Mouse (Mus musculus): ENCODE measurements at regions not wholly inside any gene's neighbourhood (a gene's known extent, or its start where the extent isn't known, plus 50 kb on each side); places are given as distances from the start of the nearest gene placed in this dataset.

DNA sequence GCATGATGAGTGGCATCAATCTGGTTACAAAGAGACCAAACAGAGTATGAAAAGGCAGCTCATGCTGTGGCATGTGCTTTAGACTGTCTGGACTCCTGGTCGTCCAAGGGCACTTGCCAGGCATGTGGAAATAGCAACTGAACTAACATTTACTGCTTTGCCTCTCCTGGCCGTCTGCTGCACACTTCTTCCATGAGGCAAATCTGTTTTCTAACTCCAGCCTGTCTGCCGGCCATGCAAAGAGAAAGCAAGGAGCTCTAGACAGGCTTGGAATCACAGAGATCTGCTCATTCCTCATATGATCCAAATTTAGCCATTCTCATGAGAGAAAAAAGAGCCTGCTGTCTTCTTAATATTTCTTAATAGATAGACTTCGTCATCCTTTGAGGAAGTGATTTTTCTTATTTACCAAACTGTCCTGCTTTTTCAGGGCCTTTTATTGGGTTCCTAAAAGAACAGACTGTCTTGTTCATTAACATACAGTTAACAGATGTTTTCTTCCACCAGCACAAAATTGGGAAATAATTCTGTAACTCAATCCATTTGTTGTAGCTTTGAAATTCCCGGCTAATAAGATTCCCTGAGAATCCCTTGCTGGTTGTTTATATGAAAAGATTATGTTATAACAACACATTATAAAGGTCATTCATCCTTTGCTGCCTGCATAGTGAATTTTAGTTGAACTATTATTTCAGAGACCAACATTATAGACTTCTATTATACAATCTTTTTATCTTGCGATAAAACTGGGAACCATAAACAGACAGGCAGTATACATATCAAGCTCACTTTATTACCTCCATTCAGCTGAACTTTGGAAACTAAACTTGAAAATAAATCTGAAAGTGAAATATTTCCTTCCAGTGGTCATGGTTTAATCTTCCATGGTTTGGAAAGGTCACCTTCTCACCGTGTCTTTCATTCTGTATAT, 389.2 kb upstream of the Sphkap start:
- DNase-seq (ENCODE audit: low spot score) (no peak), ATAC-seq (ENCODE audit: low FRiP score, low TSS enrichment) (no peak)
- Histone ChIP-seq H3K4me2 (replicated peaks; ENCODE audit: low read depth) (no peak overlapping the region), H3K27me3 (ENCODE audit: control insufficient read depth, insufficient read depth, low read length) (no peaks in the 10 kb centered on the region), H3K36me3 (ENCODE audit: control insufficient read depth, insufficient read depth, low read length) (no peaks in the 10 kb centered on the region), H3K9me3 (ENCODE audit: control insufficient read depth, low read length) (no peaks in the 10 kb centered on the region), H3K9ac (ENCODE audit: low read length) (no peak overlapping the region), H3K27ac (replicated peaks) (no peak overlapping the region), H3K4me3 (ENCODE audit: low read depth, low read length) (no peak overlapping the region), H3K4me1 (replicated peaks; ENCODE audit: control insufficient read depth, insufficient read depth) (no peaks in the 10 kb centered on the region)
- no peak for TF ChIP-seq CTCF (IDR thresholded peaks at IDR 0.05; ENCODE audit: low read depth)
- no peak for TF ChIP-seq EP300 (optimal IDR thresholded peaks at IDR 0.05)
- WGBS, result 42% methylated on average over 7 of the region's 7 CpGs

DNA sequence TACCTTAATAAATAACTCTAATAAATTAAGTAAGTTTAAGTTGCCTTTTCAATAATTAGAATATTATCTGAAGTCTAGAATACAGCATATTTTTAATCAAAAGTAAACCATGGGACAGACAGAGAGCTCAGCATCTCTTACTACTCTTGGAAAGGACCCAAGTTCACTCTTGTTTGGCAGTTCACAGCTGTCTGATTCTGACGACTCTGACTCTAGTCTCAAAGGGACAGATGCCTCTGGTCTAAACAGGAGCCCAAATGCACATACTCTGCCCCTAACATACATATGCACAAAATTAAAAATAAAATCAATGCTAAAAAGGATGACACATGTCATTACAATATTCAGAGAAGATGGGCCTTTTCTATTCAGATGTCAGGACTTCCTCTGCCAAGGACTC, 369.2 kb upstream of the Sphkap start:
- DNase-seq (ENCODE audit: low spot score), result no peak
- no peaks in the 10 kb centered on the region for H3K36me3 ChIP-seq (ENCODE audit: control insufficient read depth, insufficient read depth, low read length)
- H3K27ac ChIP-seq (replicated peaks), result no peak overlapping the region
- no peak overlapping the region for H3K9ac ChIP-seq (ENCODE audit: low read length)
- no peak overlapping the region for H3K4me2 ChIP-seq (replicated peaks; ENCODE audit: low read depth)
- no peak overlapping the region for H3K4me3 ChIP-seq (ENCODE audit: low read depth, low read length)
- no peaks in the 10 kb centered on the region for H3K4me1 ChIP-seq (replicated peaks; ENCODE audit: control insufficient read depth, insufficient read depth)
- WGBS, result 24% methylated on average over 1 of the region's 1 CpGs
- no peaks in the 10 kb centered on the region for H3K27me3 ChIP-seq (ENCODE audit: control insufficient read depth, insufficient read depth, low read length)
- H3K9me3 ChIP-seq (ENCODE audit: control insufficient read depth, low read length), result no peaks in the 10 kb centered on the region
- TF ChIP-seq EP300 (optimal IDR thresholded peaks at IDR 0.05) (no peak), CTCF (IDR thresholded peaks at IDR 0.05; ENCODE audit: low read depth) (no peak)
- no peak for ATAC-seq (ENCODE audit: low FRiP score, low TSS enrichment)

DNA sequence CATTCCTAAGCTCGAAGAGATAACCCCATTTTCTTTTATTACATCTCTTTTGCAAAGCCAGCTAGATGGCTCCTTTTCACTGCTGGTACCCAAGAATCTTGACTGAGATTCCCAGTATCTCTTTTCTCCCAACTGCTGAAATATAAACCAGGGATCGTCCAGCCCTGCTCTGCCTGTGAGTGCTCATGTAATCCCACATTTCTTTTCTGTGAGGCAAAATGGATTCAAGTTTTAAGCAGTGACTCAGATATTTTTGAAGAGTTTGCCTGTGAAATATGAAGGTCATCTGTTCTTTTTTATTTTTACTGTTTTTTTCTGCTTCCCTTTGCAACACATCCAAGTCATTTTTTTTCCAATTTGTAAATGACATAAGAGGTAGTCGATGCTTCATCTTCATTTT, 363.2 kb upstream of the Sphkap start:
- H3K4me1 ChIP-seq (replicated peaks; ENCODE audit: control insufficient read depth, insufficient read depth), result no peaks in the 10 kb centered on the region
- ATAC-seq (ENCODE audit: low FRiP score, low TSS enrichment) (no peak), DNase-seq (ENCODE audit: low spot score) (no peak)
- H3K27ac ChIP-seq (replicated peaks), result no peak overlapping the region
- TF ChIP-seq EP300 (optimal IDR thresholded peaks at IDR 0.05), result no peak
- no peak for TF ChIP-seq CTCF (IDR thresholded peaks at IDR 0.05; ENCODE audit: low read depth)
- no peak overlapping the region for H3K9ac ChIP-seq (ENCODE audit: low read length)
- WGBS, result 54% methylated on average over 3 of the region's 3 CpGs
- no peak overlapping the region for H3K4me2 ChIP-seq (replicated peaks; ENCODE audit: low read depth)
- no peaks in the 10 kb centered on the region for H3K9me3 ChIP-seq (ENCODE audit: control insufficient read depth, low read length)
- H3K27me3 ChIP-seq (ENCODE audit: control insufficient read depth, insufficient read depth, low read length), result no peaks in the 10 kb centered on the region
- no peak overlapping the region for H3K4me3 ChIP-seq (ENCODE audit: low read depth, low read length)
- H3K36me3 ChIP-seq (ENCODE audit: control insufficient read depth, insufficient read depth, low read length), result no peaks in the 10 kb centered on the region

DNA sequence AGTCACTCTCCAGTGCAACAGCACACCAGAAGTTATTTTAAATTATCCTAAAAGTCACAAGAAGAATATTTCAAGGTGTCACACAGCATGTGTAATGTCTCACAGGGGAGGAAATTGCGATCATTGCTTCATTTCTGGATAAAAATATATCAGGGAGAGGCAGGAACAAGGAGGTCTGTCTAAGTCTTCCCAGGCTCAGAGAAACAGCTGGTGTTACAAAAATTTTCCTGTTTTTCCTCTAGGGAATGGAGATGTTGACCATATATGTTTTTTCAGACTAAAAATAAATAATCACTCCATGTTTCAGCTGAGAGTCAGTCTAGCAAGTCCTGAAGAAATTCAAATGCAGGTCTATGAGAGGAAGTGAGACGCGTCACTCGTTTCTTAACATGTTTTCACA, 353.5 kb upstream of the Sphkap start:
- ATAC-seq (ENCODE audit: low FRiP score, low TSS enrichment), result no peak
- Histone ChIP-seq H3K9me3 (ENCODE audit: control insufficient read depth, low read length) (no peaks in the 10 kb centered on the region), H3K4me1 (replicated peaks; ENCODE audit: control insufficient read depth, insufficient read depth) (no peaks in the 10 kb centered on the region), H3K27me3 (ENCODE audit: control insufficient read depth, insufficient read depth, low read length) (no peaks in the 10 kb centered on the region), H3K36me3 (ENCODE audit: control insufficient read depth, insufficient read depth, low read length) (no peaks in the 10 kb centered on the region), H3K9ac (ENCODE audit: low read length) (no peak overlapping the region), H3K4me3 (ENCODE audit: low read depth, low read length) (no peak overlapping the region), H3K4me2 (replicated peaks; ENCODE audit: low read depth) (no peak overlapping the region), H3K27ac (replicated peaks) (no peak overlapping the region)
- WGBS, result 68% methylated on average over 4 of the region's 4 CpGs
- DNase-seq (ENCODE audit: low spot score), result no peak
- TF ChIP-seq CTCF (IDR thresholded peaks at IDR 0.05; ENCODE audit: low read depth) (no peak), EP300 (optimal IDR thresholded peaks at IDR 0.05) (no peak)

DNA sequence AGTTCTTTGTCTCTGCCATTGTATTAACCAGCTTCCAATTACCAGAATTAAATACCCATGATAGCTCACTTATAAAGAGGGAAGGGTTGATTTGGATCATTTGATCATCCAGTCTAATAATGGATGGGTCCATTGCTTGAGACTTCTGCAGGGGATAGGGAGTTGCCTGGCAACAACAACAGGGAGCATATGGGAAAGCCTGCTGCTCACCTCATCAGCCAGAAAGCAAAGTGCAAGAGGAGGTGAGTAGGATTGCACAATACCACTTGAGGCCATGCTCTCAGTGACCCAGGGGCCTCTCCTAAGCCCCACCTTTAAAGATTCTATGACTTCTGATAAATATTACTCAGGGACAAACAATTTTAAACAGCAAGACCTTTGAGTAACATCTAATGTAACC, 348.9 kb upstream of the Sphkap start:
- H3K27ac ChIP-seq (replicated peaks), result no peak overlapping the region
- no peak overlapping the region for H3K4me2 ChIP-seq (replicated peaks; ENCODE audit: low read depth)
- H3K4me3 ChIP-seq (ENCODE audit: low read depth, low read length), result no peak overlapping the region
- H3K36me3 ChIP-seq (ENCODE audit: control insufficient read depth, insufficient read depth, low read length), result no peaks in the 10 kb centered on the region
- H3K9me3 ChIP-seq (ENCODE audit: control insufficient read depth, low read length), result no peaks in the 10 kb centered on the region
- H3K9ac ChIP-seq (ENCODE audit: low read length), result no peak overlapping the region
- DNase-seq (ENCODE audit: low spot score) (no peak), ATAC-seq (ENCODE audit: low FRiP score, low TSS enrichment) (no peak)
- TF ChIP-seq CTCF (IDR thresholded peaks at IDR 0.05; ENCODE audit: low read depth) (no peak), EP300 (optimal IDR thresholded peaks at IDR 0.05) (no peak)
- H3K27me3 ChIP-seq (ENCODE audit: control insufficient read depth, insufficient read depth, low read length), result no peaks in the 10 kb centered on the region
- no peaks in the 10 kb centered on the region for H3K4me1 ChIP-seq (replicated peaks; ENCODE audit: control insufficient read depth, insufficient read depth)

DNA sequence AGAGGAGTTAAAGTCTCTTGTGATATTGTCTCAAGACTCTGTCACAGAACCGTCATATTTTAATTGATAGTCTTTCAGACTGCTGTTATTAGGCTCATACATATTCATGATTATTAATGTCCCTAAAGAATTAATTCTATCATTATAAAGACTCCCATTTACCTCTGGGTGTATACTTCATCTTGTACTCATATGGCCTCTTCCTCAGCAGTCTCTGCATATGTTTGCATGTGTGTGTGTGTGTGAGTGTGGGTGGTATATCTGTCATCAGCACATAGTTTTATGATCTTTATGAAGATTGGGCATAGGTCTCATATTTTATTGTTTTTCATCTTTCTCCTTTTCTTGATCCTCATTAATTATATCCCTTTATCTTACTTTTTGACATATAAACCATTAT, 347.3 kb upstream of the Sphkap start:
- Histone ChIP-seq H3K27me3 (ENCODE audit: control insufficient read depth, insufficient read depth, low read length) (no peaks in the 10 kb centered on the region), H3K9ac (ENCODE audit: low read length) (no peak overlapping the region), H3K27ac (replicated peaks) (no peak overlapping the region), H3K4me1 (replicated peaks; ENCODE audit: control insufficient read depth, insufficient read depth) (no peaks in the 10 kb centered on the region), H3K4me2 (replicated peaks; ENCODE audit: low read depth) (no peak overlapping the region), H3K9me3 (ENCODE audit: control insufficient read depth, low read length) (no peaks in the 10 kb centered on the region), H3K36me3 (ENCODE audit: control insufficient read depth, insufficient read depth, low read length) (no peaks in the 10 kb centered on the region), H3K4me3 (ENCODE audit: low read depth, low read length) (no peak overlapping the region)
- TF ChIP-seq CTCF (IDR thresholded peaks at IDR 0.05; ENCODE audit: low read depth) (no peak), EP300 (optimal IDR thresholded peaks at IDR 0.05) (no peak)
- ATAC-seq (ENCODE audit: low FRiP score, low TSS enrichment) (no peak), DNase-seq (ENCODE audit: low spot score) (no peak)
- 81% methylated on average over 1 of the region's 1 CpGs for WGBS

Measured in stomach, postnatal 0 days (tissue).